Mouse (Mus musculus): Measurements from ENCODE around the gene Tmem120b. TPM values are rescaled to one million over a fixed set of nuclear protein-coding genes. Genes with fewer than 3 reads are reported as not detected.
A peak's percentile ranks its signal among the peaks of the same experiment; 100 is the strongest.

Gene Tmem120b
- total and polyA plus RNA-seq, 3 experiments: 6.6 to 10.4 (median 10.3) TPM

GRCm38 (mm10) chr5:123136361-123137043 is 68.3 kb downstream of the Tmem120b start:
- TF ChIP-seq POLR2A (IDR thresholded peaks at IDR 0.05; ENCODE audit: insufficient read depth, low read depth, low read length) (peak; percentile 90), EP300 (IDR thresholded peaks at IDR 0.05; ENCODE audit: insufficient read depth, low read depth, low read length) (peak; percentile 68; the same call in 1 of the 2 replicates), CTCF (IDR thresholded peaks at IDR 0.05) (no peak)
- no peaks in the 10 kb centered on the region for H3K27me3 ChIP-seq (ENCODE audit: control insufficient read depth, insufficient read depth, low read length)
- peaks cover 15% of the 10 kb centered on the region for H3K36me3 ChIP-seq (ENCODE audit: control insufficient read depth, insufficient read depth, low read length)
- intact Hi-C loops (cut with DNase I): no loop called here
- H3K79me2 ChIP-seq (replicated peaks; ENCODE audit: control insufficient read depth, insufficient read depth, low read length): no peaks in the 10 kb centered on the region
- peak overlapping the region; percentile 61 for H3K4me3 ChIP-seq
- peak; percentile 94 to 97 for DNase-seq
- H3K27ac ChIP-seq: peak overlapping the region; percentile 100
- peak overlapping the region; percentile 76 for H3K9ac ChIP-seq (ENCODE audit: low read depth, low read length)
- 0% methylated on average over 13 of the region's 13 CpGs for whole genome bisulfite sequencing
- peaks cover 20% of the 10 kb centered on the region for H3K4me1 ChIP-seq (ENCODE audit: control insufficient read depth, insufficient read depth, low read length)

GRCm38 (mm10) chr5:123137044-123137909 is 69.1 kb downstream of the Tmem120b start:
- H3K36me3 ChIP-seq (ENCODE audit: control insufficient read depth, insufficient read depth, low read length): peaks cover 15% of the 10 kb centered on the region
- peak overlapping the region; percentile 76 for H3K9ac ChIP-seq (ENCODE audit: low read depth, low read length)
- no peaks in the 10 kb centered on the region for H3K79me2 ChIP-seq (replicated peaks; ENCODE audit: control insufficient read depth, insufficient read depth, low read length)
- H3K27me3 ChIP-seq (ENCODE audit: control insufficient read depth, insufficient read depth, low read length): no peaks in the 10 kb centered on the region
- intact Hi-C loops (cut with DNase I): no loop called here
- WGBS: 2% methylated on average over 20 of the region's 20 CpGs
- TF ChIP-seq CTCF (IDR thresholded peaks at IDR 0.05) (no peak), POLR2A (IDR thresholded peaks at IDR 0.05; ENCODE audit: insufficient read depth, low read depth, low read length) (peak; percentile 54), EP300 (IDR thresholded peaks at IDR 0.05; ENCODE audit: insufficient read depth, low read depth, low read length) (peak; percentile 45; the same call in 1 of the 2 replicates)
- peaks cover 20% of the 10 kb centered on the region for H3K4me1 ChIP-seq (ENCODE audit: control insufficient read depth, insufficient read depth, low read length)
- peak overlapping the region; percentile 100 for H3K27ac ChIP-seq
- H3K4me3 ChIP-seq: peak overlapping the region; percentile 61
- DNase-seq: peak; percentile 90 to 92

GRCm38 (mm10) chr5:123137910-123138229 is 69.7 kb downstream of the Tmem120b start:
- Histone ChIP-seq H3K79me2 (replicated peaks; ENCODE audit: control insufficient read depth, insufficient read depth, low read length) (no peaks in the 10 kb centered on the region), H3K36me3 (ENCODE audit: control insufficient read depth, insufficient read depth, low read length) (peaks cover 15% of the 10 kb centered on the region), H3K27ac (peak overlapping the region; percentile 100), H3K27me3 (ENCODE audit: control insufficient read depth, insufficient read depth, low read length) (no peaks in the 10 kb centered on the region), H3K4me3 (peak overlapping the region; percentile 61), H3K4me1 (ENCODE audit: control insufficient read depth, insufficient read depth, low read length) (peaks cover 18% of the 10 kb centered on the region), H3K9ac (ENCODE audit: low read depth, low read length) (peak overlapping the region; percentile 76)
- intact Hi-C loops (cut with DNase I): no loop called here
- no peak for DNase-seq
- 0 out of 2 replicates have a peak, but pooled peaks have one; percentile 11 for TF ChIP-seq POLR2A (IDR thresholded peaks at IDR 0.05; ENCODE audit: insufficient read depth, low read depth, low read length)
- no peak for TF ChIP-seq CTCF (IDR thresholded peaks at IDR 0.05)
- 0% methylated on average over 6 of the region's 6 CpGs for WGBS

GRCm38 (mm10) chr5:123138230-123138911 is 70.2 kb downstream of the Tmem120b start:
- intact Hi-C loops (cut with DNase I): no loop called here
- peak; percentile 74 for TF ChIP-seq POLR2A (IDR thresholded peaks at IDR 0.05; ENCODE audit: insufficient read depth, low read depth, low read length)
- TF ChIP-seq EP300 (IDR thresholded peaks at IDR 0.05; ENCODE audit: insufficient read depth, low read depth, low read length): peak; percentile 17; the same call in 1 of the 2 replicates
- peak; percentile 43 for TF ChIP-seq CTCF (IDR thresholded peaks at IDR 0.05)
- H3K27ac ChIP-seq: peak overlapping the region; percentile 100
- peaks cover 4% of the 10 kb centered on the region; the same call in 1 of the 2 replicates for H3K79me2 ChIP-seq (replicated peaks; ENCODE audit: control insufficient read depth, insufficient read depth, low read length)
- under 1% methylated on average over 39 of the region's 40 CpGs for WGBS
- H3K27me3 ChIP-seq (ENCODE audit: control insufficient read depth, insufficient read depth, low read length): no peaks in the 10 kb centered on the region
- H3K36me3 ChIP-seq (ENCODE audit: control insufficient read depth, insufficient read depth, low read length): peaks cover 12% of the 10 kb centered on the region
- peaks cover 17% of the 10 kb centered on the region for H3K4me1 ChIP-seq (ENCODE audit: control insufficient read depth, insufficient read depth, low read length)
- H3K9ac ChIP-seq (ENCODE audit: low read depth, low read length): peak overlapping the region; percentile 100
- peak; percentile 84 to 87 for DNase-seq
- H3K4me3 ChIP-seq: peak overlapping the region; percentile 61

- peaks cover 14% of the 10 kb centered on the region for H3K4me1 ChIP-seq (ENCODE audit: control insufficient read depth, insufficient read depth, low read length)
- peak; percentile 88 to 91 for DNase-seq
- peaks cover 6% of the 10 kb centered on the region for H3K36me3 ChIP-seq (ENCODE audit: control insufficient read depth, insufficient read depth, low read length)
- WGBS: under 1% methylated on average over 39 of the region's 39 CpGs
- peaks cover 5% of the 10 kb centered on the region; the same call in 1 of the 2 replicates for H3K79me2 ChIP-seq (replicated peaks; ENCODE audit: control insufficient read depth, insufficient read depth, low read length)
- intact Hi-C loops (cut with DNase I): no loop called here
- H3K9ac ChIP-seq (ENCODE audit: low read depth, low read length): peak overlapping the region; percentile 100
- H3K27me3 ChIP-seq (ENCODE audit: control insufficient read depth, insufficient read depth, low read length): no peaks in the 10 kb centered on the region
- 0 out of 2 replicates have a peak, but pooled peaks have one; percentile 61 for TF ChIP-seq EP300 (IDR thresholded peaks at IDR 0.05; ENCODE audit: insufficient read depth, low read depth, low read length)
- TF ChIP-seq CTCF (IDR thresholded peaks at IDR 0.05): no peak
- TF ChIP-seq POLR2A (IDR thresholded peaks at IDR 0.05; ENCODE audit: insufficient read depth, low read depth, low read length): peak; percentile 88
- peak overlapping the region; percentile 100 for H3K27ac ChIP-seq
- H3K4me3 ChIP-seq: peak overlapping the region; percentile 61
Measured at GRCm38 (mm10) chr5:123138953-123139721, 70.9 kb downstream of the Tmem120b start.

Measured in heart, adult 2 months (tissue).